Mouse (Mus musculus): ENCODE data around the gene Ppp4r3a. TPM values are rescaled to one million over a fixed set of nuclear protein-coding genes. Genes with fewer than 3 reads are reported as not detected.
"Not testable (repeated sequence)": the region's sequence is repeated elsewhere in the genome, so short reads cannot be mapped to it uniquely, and the experiment has no call there.

The Ppp4r3a gene
- 182 and 185 TPM in 2 replicates for total RNA-seq (2017)

DNA sequence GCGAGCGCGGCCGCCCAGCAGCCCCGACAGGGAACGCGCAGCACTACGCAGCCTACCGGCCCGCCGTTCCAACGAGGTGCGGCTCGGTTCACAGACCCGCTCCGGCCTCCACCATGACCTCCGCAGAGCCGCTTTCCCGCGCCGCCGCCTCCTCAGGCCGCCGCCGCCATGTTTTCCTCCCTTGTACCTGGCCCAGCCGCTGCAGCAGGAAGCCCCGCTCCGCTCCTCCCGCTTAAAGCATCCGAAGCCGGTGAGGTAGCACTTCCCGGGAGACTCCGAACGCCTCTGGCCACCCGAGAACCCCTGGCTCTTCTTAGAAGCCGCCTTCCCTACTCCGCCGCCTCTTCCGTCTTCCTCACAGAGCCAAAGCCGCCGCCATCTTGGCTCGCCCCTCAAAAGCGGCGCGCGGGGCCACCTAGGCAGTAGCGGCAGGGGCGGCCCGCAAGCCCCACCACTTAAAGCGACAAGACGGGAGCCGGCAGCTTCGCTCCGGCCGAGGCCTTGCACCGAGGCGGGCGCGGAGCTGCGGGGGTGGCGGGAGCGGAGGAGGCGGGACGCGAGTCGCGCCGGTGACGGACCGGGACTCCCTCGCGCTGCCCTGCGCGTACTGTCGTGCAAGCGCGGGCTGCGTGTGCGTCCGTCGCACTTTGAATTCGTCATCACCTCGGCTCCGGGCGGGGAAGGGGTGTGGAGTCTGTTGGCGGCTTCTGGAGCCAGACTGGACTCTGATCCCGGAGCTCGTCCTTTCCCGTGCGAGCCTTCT, at the start of gene Ppp4r3a:
TSS of gene Ppp4r3a (minus strand) at position 627 of the 763 bp plus-strand sequence.
- ATAC-seq (ENCODE audit: extremely low read depth, insufficient number of reproducible peaks, low FRiP score, poor library complexity, severe bottlenecking), result peak; percentile 93

DNA sequence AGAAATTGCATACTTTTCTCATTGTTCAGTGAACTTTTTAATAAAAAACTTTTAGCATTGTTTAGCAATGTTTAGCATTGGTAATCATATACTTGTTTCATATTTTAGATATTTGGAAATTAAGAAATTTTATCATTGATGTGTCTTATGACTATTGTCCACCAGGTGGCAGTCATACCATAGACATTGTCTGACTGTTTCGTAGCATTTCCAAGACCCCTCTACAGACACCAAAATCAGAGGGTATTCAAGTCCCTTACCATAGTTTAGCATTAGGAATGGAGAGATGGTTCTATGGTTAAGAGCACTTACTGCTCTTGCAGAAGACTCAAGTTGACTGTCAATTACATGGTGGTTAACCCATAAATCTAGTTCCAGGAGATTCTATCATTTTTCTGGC, 39.5 kb upstream of the Ppp4r3a start:
- no peak for ATAC-seq (ENCODE audit: extremely low read depth, insufficient number of reproducible peaks, low FRiP score, poor library complexity, severe bottlenecking)

DNA sequence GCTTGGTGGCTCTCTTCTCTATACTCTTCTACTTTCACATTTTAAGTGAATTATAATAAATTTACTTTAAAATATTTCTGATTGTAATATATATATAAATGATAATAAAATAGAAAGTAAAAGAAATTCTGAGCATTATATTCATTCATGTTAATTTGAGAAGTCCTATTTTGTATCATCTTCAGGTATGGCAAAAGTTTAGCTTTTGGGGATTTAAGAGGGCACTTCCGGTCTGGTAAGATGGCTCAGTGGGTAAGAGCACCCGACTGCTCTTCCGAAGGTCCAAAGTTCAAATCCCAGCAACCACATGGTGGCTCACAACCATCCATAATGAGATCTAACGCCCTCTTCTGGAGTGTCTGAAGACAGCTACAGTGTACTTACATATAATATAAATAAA, 38.6 kb upstream of the Ppp4r3a start:
- not testable (repeated sequence) for ATAC-seq (ENCODE audit: extremely low read depth, insufficient number of reproducible peaks, low FRiP score, poor library complexity, severe bottlenecking)

DNA sequence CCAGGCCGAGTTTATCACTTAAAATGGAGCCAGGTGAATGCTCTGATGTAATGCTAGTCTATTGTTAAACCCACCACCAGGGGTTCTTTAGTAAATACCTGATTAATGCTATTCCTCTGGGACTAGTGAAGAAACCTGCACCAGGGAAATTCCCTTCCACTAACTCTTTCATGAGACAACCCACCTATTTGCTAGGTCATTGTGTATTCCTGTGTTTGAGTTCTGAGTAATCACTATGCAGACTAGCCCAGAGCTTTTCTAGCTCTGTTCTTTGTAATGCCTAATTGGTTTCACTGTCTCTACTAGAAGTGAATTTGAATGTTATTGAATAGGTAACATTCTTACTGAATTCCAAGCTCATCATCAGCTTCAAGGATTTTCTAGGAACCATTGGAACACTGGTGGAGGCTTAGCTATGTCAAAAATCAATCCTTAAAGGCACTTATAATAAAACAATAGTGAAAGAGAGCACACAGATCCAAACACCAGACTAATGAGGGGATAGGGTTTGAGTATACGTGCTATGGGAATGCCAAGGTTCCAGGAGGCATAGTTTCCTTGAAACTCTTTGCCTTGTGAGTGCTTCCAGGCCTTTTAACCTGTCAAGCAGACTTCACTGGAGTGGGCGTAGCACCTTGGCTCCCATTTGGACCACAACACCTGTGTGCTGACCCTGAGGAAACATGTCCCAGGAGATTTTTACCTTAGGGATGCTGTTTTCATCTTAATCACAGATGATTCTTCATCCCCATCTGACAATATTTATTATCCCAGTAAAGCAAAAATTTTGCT, 26.5 kb upstream of the Ppp4r3a start:
- ATAC-seq (ENCODE audit: extremely low read depth, insufficient number of reproducible peaks, low FRiP score, poor library complexity, severe bottlenecking), result not testable (repeated sequence)

DNA sequence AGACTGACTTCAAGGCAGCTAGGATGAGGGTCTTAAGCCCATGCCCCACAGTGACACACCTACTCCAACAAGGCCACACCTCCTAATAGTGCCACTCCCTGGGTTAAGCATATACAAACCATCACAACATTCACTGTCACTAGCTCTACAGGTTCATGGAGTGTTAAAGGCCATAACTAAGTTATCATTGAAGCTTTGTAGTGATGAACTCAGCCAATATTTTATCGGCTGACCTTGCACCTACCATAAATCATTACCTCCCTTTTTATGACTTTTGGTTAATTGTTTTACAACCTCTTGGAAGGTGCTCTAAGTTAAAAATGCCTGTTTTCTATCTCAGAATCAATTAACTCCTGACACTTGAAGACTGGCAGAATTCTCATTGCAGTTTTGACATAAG, 24.2 kb upstream of the Ppp4r3a start:
- ATAC-seq (ENCODE audit: extremely low read depth, insufficient number of reproducible peaks, low FRiP score, poor library complexity, severe bottlenecking), result no peak

DNA sequence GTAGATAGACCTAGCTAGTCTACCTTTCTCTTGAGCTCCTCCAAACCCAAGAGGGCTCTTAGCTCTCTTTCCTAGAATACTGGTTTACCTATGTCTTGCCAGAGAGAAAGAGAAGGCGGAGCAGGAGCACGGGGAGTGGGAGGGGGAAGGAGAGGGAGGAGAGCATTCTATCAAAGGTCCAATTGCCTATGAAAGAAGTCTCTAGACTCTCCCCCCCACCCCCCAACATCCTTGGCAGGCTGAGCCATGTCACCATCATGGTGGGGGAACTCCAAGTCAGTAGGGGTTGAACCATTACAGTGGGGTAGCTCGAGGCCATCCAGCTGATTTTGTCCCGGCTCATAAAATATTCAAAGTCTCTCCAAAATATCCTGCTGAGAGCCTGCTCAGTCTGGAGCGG, 22.1 kb upstream of the Ppp4r3a start:
- no peak for ATAC-seq (ENCODE audit: extremely low read depth, insufficient number of reproducible peaks, low FRiP score, poor library complexity, severe bottlenecking)

DNA sequence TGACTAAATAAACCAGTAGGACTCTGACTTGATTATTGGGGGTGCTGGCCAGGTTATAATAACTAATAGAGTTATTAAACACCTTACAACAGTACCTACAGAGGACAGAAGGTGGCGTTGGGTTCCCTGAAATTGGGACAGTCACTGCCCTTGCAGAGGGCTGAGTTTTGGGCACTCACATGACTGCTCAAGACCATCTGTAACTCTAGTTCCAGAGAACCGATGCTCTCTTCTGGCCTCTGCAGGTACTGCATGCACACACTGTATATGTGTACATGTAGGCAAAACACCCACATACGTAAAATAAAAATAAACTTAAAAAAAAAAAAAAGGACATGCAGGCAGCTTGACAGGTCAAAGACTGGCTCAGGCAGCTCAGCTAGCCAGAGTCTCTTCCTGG, 19.1 kb upstream of the Ppp4r3a start:
- peak; percentile 58; the same call in 1 of the 2 replicates for ATAC-seq (ENCODE audit: extremely low read depth, insufficient number of reproducible peaks, low FRiP score, poor library complexity, severe bottlenecking)

DNA sequence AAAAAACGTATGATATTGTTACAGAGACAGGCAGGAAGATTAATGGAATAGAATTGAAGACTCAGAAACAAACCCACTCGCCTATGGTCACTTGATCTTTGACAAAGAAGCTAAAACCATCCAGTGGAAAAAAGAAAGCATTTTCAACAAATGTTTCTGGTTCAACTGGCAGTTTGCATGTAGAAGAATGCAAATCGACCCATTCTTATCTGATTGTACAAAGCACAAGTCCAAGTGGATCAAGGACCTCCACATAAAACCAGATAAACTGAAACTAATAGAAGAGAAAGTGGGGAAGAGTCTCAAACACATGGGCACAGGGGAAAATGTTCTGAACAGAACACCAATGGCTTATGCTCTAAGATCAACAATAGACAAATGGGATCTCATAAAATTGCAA, 10.2 kb upstream of the Ppp4r3a start:
- ATAC-seq (ENCODE audit: extremely low read depth, insufficient number of reproducible peaks, low FRiP score, poor library complexity, severe bottlenecking), result not testable (repeated sequence)

DNA sequence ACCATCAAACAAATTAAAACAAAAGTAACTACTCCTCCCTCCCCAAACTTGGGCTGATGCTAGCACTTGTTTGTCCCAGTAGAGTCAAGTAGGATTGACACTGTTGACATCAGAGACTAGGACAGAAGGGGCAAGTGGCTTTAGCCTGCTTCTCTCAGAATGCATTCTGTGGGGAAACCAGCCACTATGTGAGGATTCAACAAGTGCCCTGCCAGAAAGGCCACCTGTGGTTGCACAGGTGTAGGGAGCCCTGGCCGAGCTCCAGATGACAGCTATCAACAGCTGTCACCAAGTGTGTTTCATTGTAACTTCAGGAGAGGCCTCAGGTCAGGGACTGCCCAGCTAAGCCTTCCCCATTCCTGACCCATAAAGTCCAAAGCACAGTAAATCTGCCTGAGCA, 6.5 kb upstream of the Ppp4r3a start:
- ATAC-seq (ENCODE audit: extremely low read depth, insufficient number of reproducible peaks, low FRiP score, poor library complexity, severe bottlenecking), result no peak

DNA sequence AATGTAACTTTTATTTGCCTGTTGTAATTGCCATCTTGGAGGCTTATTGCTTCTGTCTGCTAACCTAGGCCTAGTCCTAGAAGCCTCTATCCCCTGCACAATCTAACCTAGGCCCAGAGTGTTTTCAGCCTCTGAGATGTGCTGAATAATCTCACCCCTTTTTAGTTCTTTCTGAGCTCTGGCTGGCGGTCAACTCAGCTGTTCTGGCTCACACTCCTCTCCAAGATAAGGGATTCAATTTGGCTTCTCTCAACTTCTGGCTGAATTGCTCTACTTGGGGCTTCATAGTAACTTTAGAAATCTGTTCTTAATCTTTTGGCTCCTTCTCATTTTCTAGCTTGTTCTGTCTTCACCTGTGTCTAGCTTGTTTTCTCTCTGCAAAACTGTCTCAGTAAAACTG, 3.9 kb upstream of the Ppp4r3a start:
- no peak for ATAC-seq (ENCODE audit: extremely low read depth, insufficient number of reproducible peaks, low FRiP score, poor library complexity, severe bottlenecking)

DNA sequence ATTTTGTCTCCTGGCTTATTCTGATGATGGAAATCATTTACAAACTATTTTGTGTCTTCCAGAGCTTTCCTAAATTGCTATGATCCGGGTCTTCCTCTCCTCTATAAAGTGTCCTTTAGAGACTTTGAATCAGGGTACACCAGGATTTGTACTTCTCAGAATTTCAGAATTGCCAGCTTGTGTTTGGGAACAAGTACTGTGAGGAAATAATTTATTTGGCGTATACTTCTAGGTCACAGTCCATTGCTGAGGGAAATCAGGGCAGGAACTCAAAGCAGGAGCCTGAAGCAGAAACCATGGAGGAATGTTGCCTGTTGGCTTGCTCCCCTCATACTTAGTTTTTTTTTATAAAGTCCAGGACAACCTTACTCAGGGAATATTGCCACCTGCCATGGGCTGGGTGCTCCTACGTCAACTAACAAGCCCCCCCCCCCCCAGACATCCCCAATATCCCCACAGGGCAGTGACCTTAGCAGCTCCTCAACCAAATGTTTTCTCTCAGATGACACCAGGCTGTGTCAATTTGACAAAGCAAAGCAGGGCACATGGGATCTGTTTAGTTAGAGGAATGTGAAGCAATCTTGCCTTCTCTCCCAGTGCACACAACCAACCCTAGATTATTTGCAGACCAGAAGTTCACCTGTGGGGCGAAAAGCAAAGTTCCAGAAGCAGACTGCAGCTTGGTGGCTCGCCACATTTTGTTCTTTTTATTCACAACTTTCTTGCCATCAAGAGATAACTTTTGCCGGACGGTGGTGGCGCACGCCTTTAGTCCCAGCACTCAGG, 1.6 kb upstream of the Ppp4r3a start:
- ATAC-seq (ENCODE audit: extremely low read depth, insufficient number of reproducible peaks, low FRiP score, poor library complexity, severe bottlenecking), result no peak

DNA sequence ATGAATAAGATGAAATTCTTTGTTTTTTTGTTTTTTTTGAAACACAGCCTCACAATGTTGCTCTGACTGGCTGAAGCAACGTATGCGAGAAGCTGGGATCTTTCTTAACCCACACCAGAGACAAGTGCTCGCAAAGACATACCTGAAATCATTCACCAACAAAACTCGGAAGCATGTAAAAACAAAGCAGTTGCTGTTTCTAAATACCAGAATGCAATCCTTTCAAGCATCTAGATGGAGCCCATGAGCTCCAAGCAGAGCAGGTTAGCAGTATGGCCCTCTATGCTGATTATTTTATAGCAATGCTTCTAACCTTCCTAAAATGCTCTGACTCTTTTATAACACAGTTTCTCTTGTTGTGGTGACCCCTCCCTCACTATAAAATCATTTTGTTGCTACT, 735 bp upstream of the Ppp4r3a start:
- ATAC-seq (ENCODE audit: extremely low read depth, insufficient number of reproducible peaks, low FRiP score, poor library complexity, severe bottlenecking), result no peak

DNA sequence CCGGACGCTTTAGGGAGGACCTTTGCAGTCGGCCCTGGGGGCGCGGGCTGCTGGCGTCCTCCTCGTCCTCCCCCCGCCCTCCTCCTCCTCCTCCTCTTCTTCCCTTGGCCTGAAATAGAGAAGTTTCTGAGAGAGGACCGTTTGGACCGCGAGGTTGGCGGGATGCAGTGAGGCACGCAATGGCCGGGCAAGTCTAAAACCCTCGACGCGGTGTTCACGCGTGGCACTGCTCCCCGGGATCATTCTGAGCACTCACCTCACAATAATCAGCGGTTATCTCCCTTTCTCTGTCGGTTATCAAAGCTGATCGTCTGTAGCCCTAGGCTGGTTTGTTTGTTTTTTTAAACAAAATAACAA, 315 bp upstream of the Ppp4r3a start:
- ATAC-seq (ENCODE audit: extremely low read depth, insufficient number of reproducible peaks, low FRiP score, poor library complexity, severe bottlenecking), result peak; percentile 40

DNA sequence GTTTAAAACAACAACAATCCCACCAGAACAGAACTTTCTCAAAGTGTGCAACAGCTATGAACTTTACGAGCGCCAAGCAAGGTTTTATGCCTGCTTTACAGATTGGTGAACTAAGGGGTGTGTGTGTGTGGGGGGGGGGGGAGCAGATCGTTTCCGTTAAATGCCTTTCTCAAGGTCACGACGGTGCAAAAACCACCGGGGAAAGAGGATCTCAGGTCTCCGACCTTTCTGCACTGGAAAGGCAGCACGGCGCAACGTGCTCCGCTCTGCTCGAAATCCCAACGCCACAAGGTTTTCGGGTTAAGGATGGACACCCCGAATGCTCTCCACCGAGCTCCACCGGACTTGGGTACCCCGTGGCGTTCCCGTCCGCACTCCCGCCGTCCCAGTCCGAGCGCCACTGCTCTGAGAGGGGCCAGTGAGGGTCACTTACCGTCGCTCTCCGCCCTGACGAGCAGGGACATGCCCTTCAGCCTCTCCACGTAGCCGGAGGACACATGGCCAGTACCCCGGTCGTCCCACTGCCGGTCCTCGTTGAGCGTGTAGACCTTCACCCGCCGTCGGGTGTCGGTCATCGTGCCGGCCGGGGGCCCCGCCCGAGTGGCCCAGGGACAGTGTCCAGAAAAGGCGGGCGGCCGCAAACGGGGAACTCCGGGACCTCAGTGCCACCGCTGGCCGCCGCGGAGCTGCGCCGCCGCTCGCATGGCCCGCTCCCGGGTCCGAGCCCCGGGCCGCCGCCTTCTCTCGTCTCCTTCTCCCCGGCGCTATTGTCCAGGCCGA, 1.0 kb downstream of the Ppp4r3a start:
- ATAC-seq (ENCODE audit: extremely low read depth, insufficient number of reproducible peaks, low FRiP score, poor library complexity, severe bottlenecking), result no peak

DNA sequence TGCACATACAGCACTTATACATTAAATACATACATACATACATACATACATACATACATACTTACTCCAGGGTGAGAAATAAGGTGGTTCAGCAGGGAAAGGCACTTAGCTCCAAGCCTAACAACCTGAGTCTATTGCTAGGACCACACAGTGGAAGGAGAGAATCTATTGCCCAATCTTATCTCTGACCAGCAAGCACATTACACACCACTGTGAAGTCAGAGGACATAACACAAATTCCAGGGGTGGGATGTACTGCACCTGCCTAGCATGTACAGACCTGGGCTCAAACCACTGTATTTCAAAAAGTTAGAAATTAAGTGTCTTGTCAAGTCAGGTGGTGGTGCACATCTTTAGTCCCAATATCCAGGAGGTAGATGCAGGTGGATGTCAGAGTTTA, 5.5 kb downstream of the Ppp4r3a start:
- no peak for ATAC-seq (ENCODE audit: extremely low read depth, insufficient number of reproducible peaks, low FRiP score, poor library complexity, severe bottlenecking)

DNA sequence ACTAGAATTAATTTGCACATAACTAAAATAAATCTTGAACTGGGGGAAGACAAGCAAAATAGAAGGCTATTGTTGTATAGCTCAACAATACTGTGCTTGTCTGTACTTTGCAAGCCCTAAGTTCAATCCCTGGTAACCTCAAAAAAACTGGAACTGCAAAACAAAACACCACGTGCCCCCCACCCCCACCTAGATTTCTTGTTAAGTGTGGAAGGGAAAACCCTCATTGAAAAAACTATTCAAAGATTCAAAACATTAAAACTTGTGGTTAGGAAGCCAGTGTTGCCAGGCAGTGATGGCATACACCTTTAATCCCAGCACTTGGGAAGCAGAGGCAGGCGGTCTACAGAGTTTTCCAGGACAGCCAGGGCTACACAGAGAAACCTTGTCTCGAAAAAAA, 8.1 kb downstream of the Ppp4r3a start:
- ATAC-seq (ENCODE audit: extremely low read depth, insufficient number of reproducible peaks, low FRiP score, poor library complexity, severe bottlenecking), result no peak

DNA sequence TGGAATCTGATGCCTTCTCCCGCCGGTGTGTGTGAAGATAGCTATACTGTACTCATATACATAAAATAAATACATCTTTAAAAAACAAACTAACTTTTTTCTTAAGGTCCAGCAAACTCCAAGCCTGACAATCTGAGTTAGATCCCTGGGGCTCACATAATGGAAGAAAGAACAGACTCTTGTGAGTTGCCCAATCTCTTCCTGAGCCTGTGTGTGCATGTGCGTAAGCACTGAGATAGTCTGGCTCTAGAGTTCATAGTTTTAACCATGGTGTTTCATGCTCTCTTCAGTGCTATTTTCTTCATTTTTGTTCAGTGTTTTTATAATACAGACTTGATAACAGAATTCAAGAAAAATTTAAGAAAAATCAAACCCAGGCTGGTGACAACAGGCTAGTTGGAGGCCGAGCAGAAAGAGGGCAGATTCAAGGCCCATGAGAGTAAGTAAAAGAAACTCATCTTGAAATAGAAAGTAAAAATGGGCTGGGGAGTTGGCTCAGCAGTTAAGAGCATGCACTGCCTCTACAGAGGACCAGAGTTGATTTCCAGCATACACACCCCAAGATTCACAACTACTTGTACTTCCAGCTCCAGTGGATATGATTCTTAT, 8.6 kb downstream of the Ppp4r3a start:
- no peak for ATAC-seq (ENCODE audit: extremely low read depth, insufficient number of reproducible peaks, low FRiP score, poor library complexity, severe bottlenecking)

DNA sequence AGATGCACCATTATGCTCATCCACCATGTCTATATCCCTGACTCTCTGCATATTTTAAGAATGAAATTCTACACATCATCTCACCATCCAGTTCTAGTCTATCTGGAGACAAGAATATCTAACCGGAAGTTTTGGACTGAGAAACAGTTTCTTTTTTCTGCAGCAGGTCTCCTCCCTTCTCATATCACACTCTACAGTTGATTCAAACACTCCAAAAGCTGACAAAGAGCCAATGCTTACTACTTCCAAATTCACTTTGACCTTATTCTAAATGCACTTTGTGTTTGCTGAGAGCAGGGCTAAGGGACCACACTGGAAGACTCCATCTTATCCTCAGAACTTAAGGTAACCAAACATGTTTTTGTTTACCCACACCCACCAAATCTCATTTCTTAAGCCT, 13.7 kb downstream of the Ppp4r3a start:
- no peak for ATAC-seq (ENCODE audit: extremely low read depth, insufficient number of reproducible peaks, low FRiP score, poor library complexity, severe bottlenecking)

DNA sequence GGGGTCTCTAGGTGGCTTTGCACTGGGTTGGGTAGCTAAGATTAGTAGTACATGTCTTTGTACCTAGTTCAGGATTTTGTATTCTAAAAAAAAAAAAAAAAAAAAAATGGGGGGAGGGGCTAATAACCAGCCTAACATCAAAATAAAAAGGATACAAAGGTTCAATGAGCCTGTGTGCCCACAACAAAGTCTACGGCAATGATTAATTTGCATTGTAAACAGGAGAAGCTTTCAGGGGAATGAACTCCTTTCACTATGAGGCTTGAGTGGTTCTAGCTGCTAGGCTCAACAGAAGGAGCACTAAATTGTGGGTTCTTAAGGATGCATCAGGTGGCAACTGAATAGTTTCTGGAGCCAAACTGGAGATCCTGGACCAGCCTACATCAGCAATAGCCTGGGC, 17.2 kb downstream of the Ppp4r3a start:
- ATAC-seq (ENCODE audit: extremely low read depth, insufficient number of reproducible peaks, low FRiP score, poor library complexity, severe bottlenecking), result no peak
